Mouse (Mus musculus) heart, adult 18-20 months (tissue): ENCODE measurements around the gene Frzb. TPM values are rescaled to one million over a fixed set of nuclear protein-coding genes. Genes with fewer than 3 reads are reported as not detected.

Experiments used
- DNase-seq, 2 experiments: peaks; one replicate each; pipeline ENCODE4 v3.0.0; 2021 to 2022; ENCODE audit warnings: mixed read lengths in 1 of 2
- total RNA-seq, 2 experiments: library from RNA; stranded (reverse); gene quantifications; 2 replicates each; pipeline ENCODE4 v1.2.3; 2021

The Frzb gene
- total RNA-seq, 2 experiments from 2014 or later = 4.9 to 5.0 TPM

DNA sequence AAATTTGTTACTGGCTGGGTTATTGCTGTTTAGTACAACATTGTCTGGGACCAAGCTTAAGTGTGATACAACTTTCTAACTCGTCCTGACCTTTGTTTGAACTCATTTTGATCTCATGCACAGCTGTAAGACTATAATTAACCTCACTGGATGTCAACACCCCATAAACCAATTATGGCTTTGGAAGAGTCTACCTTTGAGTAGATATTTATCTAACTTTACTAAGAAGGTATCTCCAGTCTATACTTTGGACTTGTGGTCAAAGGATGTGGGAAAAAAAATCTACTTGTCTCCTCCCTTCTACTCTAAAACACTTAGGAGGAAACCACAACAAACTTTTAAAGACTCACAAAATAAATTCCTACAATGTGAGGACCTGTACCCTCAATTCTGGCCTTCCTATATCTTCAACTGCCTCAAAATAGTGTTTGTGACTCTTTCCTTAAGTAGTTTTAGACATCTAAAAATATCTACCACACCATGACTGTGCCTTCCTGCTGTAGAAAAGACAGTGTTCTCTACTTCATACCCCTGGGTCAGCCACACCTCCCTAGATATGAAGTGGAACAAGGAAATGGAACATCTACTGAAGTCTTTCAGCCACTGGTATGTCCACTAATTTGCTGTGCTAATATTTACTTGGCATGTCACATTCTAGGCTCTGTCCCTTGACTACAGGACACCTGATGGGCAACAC is 16.9 kb downstream of the Frzb start:
- no peak for DNase-seq

GRCm38 (mm10) chr2:80423116-80423515 is 24.3 kb downstream of the Frzb start:
- DNase-seq = no peak

DNA sequence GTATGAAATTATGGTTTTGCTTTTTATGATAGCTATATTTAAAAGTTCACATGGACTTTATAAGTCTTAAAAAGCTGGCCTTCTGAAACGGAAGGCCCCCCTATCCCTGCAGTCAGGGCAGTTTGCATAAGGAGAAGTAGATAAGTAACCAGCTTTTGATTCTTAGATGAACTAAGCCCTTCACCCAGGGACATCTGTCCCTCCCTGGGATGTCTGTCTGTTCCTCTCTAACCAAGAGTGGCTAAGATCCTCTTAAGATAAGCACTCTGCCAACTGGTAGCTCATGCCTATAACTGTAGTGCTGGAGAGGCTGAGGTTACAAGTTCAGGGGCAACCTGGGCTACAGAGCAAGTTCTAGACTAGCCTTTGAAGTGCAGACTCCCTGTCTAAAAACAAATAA is 25.4 kb downstream of the Frzb start:
- no peak for DNase-seq

- DNase-seq = no peak
These were observed 31.1 kb downstream of the Frzb start for GRCm38 (mm10) chr2:80416286-80416685.

DNA sequence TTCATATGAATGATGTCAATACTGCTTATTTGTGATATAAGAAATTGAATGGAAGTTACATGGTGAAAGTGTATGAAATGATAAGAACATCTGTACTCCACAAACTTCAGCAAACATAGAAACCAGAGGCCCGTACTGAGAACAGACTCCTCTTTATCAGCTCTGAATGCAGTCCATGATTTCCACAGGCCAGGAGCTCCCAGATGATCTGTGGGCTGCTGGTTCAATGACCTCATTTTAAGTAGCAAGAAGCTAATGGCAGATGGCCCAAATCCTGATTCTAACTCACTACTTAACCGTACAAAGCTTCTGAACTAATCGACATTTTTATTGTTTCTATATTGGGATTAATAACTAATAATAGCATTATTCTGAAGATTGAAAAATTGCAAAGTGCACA is 33.0 kb downstream of the Frzb start:
- peak; percentile 28 to 68 for DNase-seq

DNA sequence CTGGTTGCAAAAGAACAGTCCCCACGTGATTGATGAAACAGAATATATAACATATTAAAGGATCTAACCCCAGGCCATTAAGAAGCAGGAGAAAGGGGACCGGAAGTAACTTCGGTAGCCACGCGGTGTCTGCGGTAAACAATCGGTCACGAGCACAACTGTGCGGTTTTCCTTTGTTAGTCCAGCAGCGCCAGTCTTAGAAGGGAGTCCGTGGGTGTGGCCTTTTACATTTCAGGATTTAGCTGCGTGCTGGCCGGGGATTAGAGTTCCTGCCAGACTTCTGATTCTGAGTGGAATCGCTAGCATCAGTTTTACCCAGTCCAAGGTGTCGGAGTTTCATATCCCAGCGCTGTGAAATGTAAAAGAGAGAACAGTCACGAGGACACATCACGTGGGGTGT is 34.3 kb downstream of the Frzb start:
- peak; percentile 12 to 27 for DNase-seq

DNA sequence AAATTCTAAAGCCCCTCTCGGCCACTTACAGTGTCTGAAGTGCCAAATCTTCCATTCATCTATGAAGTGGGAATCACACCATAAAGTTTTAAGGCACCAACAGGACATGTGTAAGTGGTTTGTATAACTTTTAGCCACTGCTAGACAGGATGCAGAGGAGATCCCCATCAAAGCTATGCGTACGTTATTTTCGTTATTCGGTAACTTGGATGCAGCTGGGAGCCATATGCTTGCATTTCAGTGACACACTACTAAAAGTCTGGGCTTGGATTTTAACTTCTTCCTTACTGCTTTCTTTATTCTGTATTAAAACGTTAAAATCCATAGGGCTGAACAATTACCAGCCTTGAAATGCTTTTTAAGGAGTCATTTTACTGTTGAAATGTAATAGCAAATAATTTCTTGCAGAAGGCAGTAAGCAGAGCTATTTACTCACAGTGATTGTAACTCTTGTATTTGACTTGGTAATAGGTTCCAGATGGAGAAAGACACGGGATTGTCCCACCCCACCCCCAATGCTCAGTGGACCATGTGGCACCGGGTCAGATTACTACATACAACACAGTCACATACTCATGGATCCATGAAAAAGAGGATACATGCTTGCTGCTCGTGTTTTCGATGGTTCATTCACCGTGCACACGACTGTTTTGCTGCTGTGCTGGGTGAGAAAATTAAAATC is 37.4 kb downstream of the Frzb start:
- DNase-seq = no peak

GRCm38 (mm10) chr2:80404770-80405169 is 42.7 kb downstream of the Frzb start:
- no peak for DNase-seq

GRCm38 (mm10) chr2:80398595-80399099 is 48.8 kb downstream of the Frzb start:
- no peak for DNase-seq

GRCm38 (mm10) chr2:80396864-80397263 is 50.6 kb downstream of the Frzb start:
- no peak for DNase-seq

DNA sequence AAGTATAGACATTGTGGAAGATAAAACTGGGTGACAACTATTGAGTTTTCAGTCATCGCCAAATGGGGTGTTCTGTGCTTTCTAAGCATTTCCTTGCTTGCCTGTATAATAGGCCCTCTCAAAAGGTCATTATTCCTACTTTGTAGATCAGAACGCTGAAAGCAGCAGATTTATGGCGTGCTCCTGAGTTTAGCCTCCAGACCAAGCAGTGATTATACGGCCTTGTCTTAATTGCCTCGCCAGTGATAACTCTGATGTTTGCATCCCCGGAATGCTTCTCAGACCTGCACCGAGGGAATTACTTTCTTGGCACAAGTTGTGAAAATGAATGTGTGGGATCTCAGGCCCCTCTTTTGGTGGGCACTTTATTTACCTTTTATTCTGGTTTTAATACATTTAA is 51.4 kb downstream of the Frzb start:
- no peak for DNase-seq

DNA sequence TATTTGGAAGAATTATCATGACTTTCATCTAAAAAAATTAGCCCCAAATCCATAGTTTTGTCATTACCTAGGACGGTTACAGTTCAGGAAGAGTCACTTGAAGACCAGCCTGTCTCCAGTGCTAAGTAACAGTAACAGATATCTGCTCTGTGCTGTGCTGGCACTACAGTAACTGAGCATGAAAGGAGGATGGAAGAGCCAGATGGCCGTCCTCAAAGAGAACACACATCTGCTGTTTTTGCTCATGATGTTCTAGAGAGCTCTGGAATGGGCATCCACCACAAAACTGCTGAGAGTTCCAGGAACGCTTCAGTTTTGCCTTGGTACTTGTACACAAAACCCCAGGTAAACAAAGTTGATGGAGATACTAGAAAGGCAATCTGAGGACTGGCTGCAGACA is 59.1 kb downstream of the Frzb start:
- peak in 1 of 2 experiments; percentile 26 for DNase-seq

DNA sequence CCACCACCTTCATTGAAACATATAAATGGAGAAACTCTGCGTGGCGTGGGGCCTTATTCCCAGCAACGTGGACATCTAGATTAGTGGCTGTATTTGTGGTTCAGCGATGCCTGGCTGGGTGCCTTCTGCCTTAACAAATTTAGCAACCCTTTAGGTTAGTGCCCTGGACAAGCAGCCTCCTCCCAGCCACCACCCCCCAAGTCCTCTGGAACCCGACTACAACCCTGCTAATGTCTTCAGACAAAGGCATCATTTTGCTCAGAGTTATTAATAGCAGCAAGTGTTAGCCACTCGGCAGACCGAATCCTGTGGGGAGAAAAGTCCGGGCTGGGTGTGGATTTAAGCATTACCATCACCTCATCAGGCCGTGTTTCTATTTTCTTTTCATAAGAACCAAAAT is 59.8 kb downstream of the Frzb start:
- DNase-seq = peak; percentile 11 to 12

GRCm38 (mm10) chr2:80386255-80386654 is 61.2 kb downstream of the Frzb start:
- DNase-seq = no peak

DNA sequence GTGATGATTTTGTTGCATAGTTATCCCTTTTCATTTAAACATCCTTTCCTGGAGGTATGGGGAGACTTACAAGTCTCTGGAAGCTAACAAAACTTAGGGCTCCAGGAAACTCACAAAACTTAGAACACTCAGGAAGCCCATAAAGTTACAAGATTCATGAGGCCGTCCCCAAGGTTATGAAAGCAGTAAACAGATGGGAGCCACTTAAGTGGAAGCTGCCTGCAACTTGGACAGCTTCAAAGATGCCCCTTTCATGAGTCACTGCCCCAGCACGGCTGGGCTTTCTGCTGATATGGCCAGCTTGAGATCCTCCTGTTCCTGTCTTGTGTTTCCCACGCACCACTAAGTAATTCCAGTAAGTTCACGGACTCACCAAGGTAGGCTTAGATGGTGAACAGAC is 63.0 kb downstream of the Frzb start:
- peak in 1 of 2 experiments; percentile 10 for DNase-seq

DNA sequence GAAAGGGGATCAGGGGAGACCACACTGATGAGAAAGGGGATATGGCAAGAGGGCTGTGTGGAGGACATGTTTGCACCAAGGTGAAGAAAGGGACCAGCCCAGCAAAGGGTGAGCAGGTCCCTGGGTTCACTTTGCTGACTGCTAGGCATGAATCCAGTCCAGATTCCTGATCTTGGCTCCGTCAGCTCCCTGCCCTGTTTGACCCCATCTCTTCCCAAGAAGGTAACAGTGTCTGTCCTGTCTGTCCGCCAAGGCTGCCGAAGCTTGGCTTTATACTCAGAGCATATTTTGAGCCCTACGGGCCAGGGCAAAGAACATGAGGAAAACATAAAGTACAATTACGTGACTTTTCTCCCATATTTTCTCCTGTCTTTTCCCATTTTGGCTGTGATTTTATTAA is 67.6 kb downstream of the Frzb start:
- DNase-seq = peak in 1 of 2 experiments; percentile 42

DNA sequence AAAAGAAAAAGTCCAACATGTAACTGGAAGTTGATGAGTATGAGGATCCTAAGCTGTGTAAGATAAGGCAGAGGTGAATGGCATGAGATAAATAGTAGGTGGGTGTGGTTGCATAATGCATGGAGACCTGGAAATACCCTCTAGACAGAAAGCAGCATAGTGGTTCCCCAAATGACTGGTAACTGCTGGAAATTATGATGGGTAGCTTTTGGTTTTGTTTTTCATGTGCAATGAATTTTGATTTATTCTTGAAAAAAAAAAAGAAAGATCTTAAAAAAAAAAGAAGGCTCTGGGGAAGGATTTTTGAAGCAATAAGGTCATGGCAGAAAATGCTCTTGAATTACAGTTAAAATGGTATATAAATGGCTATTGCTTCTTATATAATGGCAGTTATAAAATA is 72.5 kb downstream of the Frzb start:
- no peak for DNase-seq

- DNase-seq = no peak
These were observed 76.0 kb downstream of the Frzb start for GRCm38 (mm10) chr2:80371458-80371857.

Other genes with a start within 250 kb of the Frzb start
- gene Prdx6b, start 155.2 kb downstream of the Frzb start, total RNA-seq = not detected
- 10 to 100 TPM; 33.7 to 35.2 TPM for gene Dnajc10, start 132.2 kb downstream of the Frzb start, total RNA-seq
- 10 to 100 TPM; 61.1 to 61.4 TPM for gene Nckap1, start 133.8 kb upstream of the Frzb start, total RNA-seq
- 10 to 100 TPM in 1 of 2 experiments, 1 to 10 TPM in 1; 9.8 to 10.0 TPM for gene Dusp19, start 169.4 kb upstream of the Frzb start, total RNA-seq
- 1 to 10 TPM; 7.1 to 8.3 TPM for gene Nup35, start 169.6 kb upstream of the Frzb start, total RNA-seq